Mouse (Mus musculus) heart, embryonic 13.5 days (tissue): ENCODE results near the gene Rxfp1. TPM values are rescaled to one million over a fixed set of nuclear protein-coding genes. Genes with fewer than 3 reads are reported as not detected.
"Not testable (repeated sequence)": the region's sequence is repeated elsewhere in the genome, so short reads cannot be mapped to it uniquely, and the experiment has no call there.

ENCODE experiments used
- ATAC-seq: fragments of 200-750 bp; cut with Nextera tagmentation; 2 replicates; pipeline ENCODE4 v1.8.0; 2017; ENCODE audit warnings: moderate TSS enrichment; ENCODE audit not compliant: insufficient number of reproducible peaks, low FRiP score, low TSS enrichment; ENCODE audit errors: extremely low read depth
- H3K27ac ChIP-seq: fragments of 300-500 bp; sonication (generic); replicated peaks from 2 replicates; pipeline ENCODE4 v1.5.1; 2015; ENCODE audit warnings: moderate library complexity, mild to moderate bottlenecking, inconsistent platforms
- H3K27me3 ChIP-seq: fragments of 300-500 bp; sonication (generic); replicated peaks from 2 replicates; pipeline ENCODE4 v1.6.1; 2015; ENCODE audit warnings: mild to moderate bottlenecking, inconsistent platforms
- H3K36me3 ChIP-seq: fragments of 300-500 bp; sonication (generic); 2 replicates; pipeline ENCODE4 v1.6.1; 2015; ENCODE audit warnings: mild to moderate bottlenecking, inconsistent platforms
- H3K4me1 ChIP-seq: fragments of 300-500 bp; sonication (generic); 2 replicates; pipeline ENCODE4 v1.6.1; 2015; ENCODE audit warnings: inconsistent platforms
- H3K4me2 ChIP-seq: fragments of 300-500 bp; sonication (generic); 2 replicates; pipeline ENCODE4 v1.6.1; 2015; ENCODE audit warnings: inconsistent platforms, mild to moderate bottlenecking, moderate library complexity
- H3K4me3 ChIP-seq: fragments of 300-500 bp; sonication (generic); 2 replicates; pipeline ENCODE4 v1.5.1; 2015; ENCODE audit warnings: moderate library complexity, mild to moderate bottlenecking, inconsistent platforms
- H3K9ac ChIP-seq: fragments of 300-500 bp; sonication (generic); 2 replicates; pipeline ENCODE4 v1.6.1; 2015; ENCODE audit warnings: inconsistent platforms, mild to moderate bottlenecking, moderate library complexity
- H3K9me3 ChIP-seq: fragments of 300-500 bp; sonication (generic); 2 replicates; pipeline ENCODE4 v1.6.1; 2016; ENCODE audit warnings: inconsistent platforms
- WGBS: fragments of 180-500 bp; shearing (Covaris S2); methylation state at CpG from one replicate; pipeline ENCODE4 v1.1.7; 2015; ENCODE audit warnings: mixed read lengths; 5-methylcytosine and 5-hydroxymethylcytosine counted together
- polyA plus RNA-seq: library from polyadenylated mRNA; unstranded; fragments of >200 nt; fragmentation: Nextera tagmentation; extraction: Ambion mirVana; gene quantifications from 2 replicates; pipeline ENCODE4 v1.2.1, GENCODE M21; 2015

Rxfp1 gene
- polyA plus RNA-seq, 1 experiment from 2014 or later: 6.6 TPM

DNA sequence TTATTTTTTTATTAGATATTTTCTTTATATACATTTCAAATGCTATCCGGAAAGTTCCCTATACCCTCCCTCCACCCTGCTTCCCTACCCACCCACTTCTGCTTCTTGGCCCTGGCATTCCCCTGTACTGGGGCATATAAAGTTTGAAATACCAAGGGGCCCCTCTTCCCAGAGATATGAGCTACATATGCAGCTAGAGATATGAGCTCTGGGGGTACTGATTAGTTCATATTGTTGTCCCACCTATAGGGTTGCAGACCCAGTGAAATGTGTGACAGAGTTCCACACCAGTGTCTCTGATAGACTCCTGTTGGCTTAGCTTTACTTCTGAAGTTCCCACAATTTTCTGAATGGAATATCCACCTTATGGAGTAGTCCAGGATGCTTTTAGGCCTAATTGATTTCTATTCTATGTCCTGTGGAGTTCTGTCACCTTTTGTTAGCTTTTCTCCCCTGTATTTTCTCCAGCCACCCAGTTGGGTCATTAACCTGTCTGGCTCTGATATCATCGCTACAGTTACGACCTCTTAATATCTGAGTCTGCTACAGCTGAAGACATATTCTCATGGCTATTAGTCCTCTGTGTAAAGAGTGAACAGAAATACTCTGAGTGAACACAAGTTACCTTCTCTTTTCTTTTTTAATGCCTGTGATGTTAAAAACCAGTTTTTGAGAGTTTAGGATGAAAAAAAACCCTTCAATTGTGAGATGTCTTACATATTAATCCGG is 16.8 kb downstream of the Rxfp1 start:
- Histone ChIP-seq H3K9ac (no peak overlapping the region), H3K27ac (no peak overlapping the region), H3K4me3 (no peak overlapping the region), H3K9me3 (no peaks in the 10 kb centered on the region), H3K36me3 (no peaks in the 10 kb centered on the region), H3K4me2 (no peak overlapping the region), H3K27me3 (no peaks in the 10 kb centered on the region), H3K4me1 (no peaks in the 10 kb centered on the region; the same call in 1 of the 2 replicates)
- ATAC-seq: no peak
- 75% methylated on average over 4 of the region's 4 CpGs for WGBS

DNA sequence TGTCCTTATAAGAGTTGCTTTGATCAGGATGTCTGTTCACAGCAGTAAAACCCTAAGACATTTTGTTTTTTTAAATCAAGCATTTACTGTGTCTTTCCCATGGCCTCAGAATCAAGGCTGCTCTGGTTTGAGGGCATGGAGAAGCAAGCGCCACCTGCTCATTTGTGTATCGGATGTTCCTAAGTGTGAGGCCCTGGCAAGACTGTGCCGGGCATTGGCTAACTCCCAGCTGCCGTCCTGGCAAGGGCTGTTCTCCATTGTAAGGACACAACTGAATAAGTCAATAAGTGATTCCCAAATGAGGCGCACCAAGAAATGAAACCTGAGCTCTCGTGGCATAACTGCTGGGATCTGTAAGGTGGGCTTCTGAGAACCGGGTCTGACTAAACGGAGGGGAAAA is 31.2 kb downstream of the Rxfp1 start:
- Histone ChIP-seq H3K9ac (no peak overlapping the region), H3K4me3 (no peak overlapping the region), H3K4me2 (no peak overlapping the region), H3K27ac (no peak overlapping the region), H3K36me3 (peaks cover 3% of the 10 kb centered on the region; the same call in 1 of the 2 replicates), H3K4me1 (0 out of 2 replicates have a peak, but pooled peaks cover 5% of the 10 kb centered on the region), H3K27me3 (no peaks in the 10 kb centered on the region), H3K9me3 (0 out of 2 replicates have a peak, but pooled peaks cover 2% of the 10 kb centered on the region)
- no peak for ATAC-seq
- 85% methylated on average over 8 of the region's 8 CpGs for WGBS

DNA sequence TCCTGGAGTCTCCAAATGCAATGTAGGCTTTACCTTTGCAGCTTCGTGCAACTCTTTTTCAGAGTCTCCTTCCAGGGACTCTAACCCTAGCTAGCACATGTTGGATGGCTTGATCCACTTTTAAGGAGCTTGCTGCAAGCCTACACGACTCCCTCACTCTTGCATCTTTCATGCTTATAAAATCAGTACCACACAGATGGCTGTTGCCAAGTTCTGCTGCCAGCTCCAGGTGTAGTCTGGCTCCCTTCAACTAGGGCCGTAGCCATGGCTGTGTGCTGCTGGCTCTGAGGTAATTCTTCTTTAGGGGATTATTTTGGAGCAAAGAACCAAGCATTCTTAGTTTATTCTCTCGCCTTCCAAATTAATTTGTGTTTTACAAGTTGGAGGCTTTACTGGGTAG is 34.5 kb downstream of the Rxfp1 start:
- Histone ChIP-seq H3K27me3 (no peaks in the 10 kb centered on the region), H3K4me3 (no peak overlapping the region), H3K9ac (no peak overlapping the region), H3K27ac (no peak overlapping the region), H3K4me1 (peaks cover 11% of the 10 kb centered on the region; the same call in 1 of the 2 replicates), H3K9me3 (no peaks in the 10 kb centered on the region), H3K36me3 (peaks cover 3% of the 10 kb centered on the region; the same call in 1 of the 2 replicates), H3K4me2 (no peak overlapping the region)
- no peak for ATAC-seq
- 80% methylated on average over 4 of the region's 4 CpGs for WGBS

DNA sequence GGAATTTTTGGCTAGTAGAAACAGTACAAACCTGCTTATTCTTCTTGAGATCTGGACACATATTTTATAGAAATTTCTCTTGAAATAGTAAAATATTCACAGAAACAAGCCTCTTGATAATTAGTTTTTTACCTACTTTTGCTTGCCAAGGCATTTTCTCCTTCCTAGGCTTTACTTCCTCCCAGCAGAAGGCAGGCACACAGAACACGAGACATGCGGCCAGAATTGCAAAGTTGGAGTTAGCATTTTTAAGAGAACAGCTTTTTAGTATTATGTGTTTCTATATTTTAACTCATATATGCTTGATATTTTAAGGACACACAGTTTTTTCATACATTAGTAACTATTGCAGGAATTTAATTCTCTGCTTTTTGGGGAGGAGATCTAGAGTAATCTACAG is 45.7 kb downstream of the Rxfp1 start:
- H3K36me3 ChIP-seq: no peaks in the 10 kb centered on the region
- no peak overlapping the region for H3K27ac ChIP-seq
- H3K4me1 ChIP-seq: peaks cover 14% of the 10 kb centered on the region
- ATAC-seq: no peak
- no peaks in the 10 kb centered on the region for H3K9me3 ChIP-seq
- H3K27me3 ChIP-seq: no peaks in the 10 kb centered on the region
- H3K9ac ChIP-seq: no peak overlapping the region
- H3K4me3 ChIP-seq: no peak overlapping the region
- H3K4me2 ChIP-seq: no peak overlapping the region
- WGBS: 80% methylated on average over 2 of the region's 2 CpGs

DNA sequence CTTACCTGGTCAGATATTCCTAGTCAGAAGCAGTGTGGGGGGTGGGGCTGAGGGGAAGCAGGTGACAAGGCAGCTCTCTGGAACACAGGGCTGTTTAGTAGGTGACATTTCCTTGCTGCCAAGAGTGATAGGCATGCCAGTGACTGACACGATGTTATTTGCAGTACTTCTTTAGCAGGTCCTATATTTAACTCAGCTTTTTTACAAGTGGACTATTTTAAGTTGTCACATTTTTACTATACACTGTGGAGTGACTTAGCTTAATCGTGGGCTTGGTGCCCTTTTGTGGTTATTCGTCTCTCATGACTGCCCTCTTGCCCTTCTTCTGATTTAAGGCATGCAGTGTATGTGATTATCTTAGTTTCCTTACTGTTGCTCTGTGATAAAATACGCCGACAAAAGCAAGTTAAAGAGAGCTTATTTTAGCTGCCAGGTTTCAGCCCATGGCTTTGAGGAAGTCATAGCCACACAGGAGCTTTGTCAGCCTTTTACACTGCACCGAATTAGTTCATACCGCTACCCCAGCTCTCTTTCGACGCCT is 47.5 kb downstream of the Rxfp1 start:
- H3K27me3 ChIP-seq: no peaks in the 10 kb centered on the region
- H3K4me3 ChIP-seq: no peak overlapping the region
- H3K36me3 ChIP-seq: no peaks in the 10 kb centered on the region
- peak overlapping the region; percentile 95 for H3K27ac ChIP-seq
- 33% methylated on average over 9 of the region's 9 CpGs for WGBS
- peaks cover 14% of the 10 kb centered on the region for H3K4me1 ChIP-seq
- no peaks in the 10 kb centered on the region for H3K9me3 ChIP-seq
- H3K9ac ChIP-seq: 0 out of 2 replicates have a peak overlapping the region, but pooled peaks have one; percentile 10
- H3K4me2 ChIP-seq: no peak overlapping the region
- ATAC-seq: peak; percentile 86

DNA sequence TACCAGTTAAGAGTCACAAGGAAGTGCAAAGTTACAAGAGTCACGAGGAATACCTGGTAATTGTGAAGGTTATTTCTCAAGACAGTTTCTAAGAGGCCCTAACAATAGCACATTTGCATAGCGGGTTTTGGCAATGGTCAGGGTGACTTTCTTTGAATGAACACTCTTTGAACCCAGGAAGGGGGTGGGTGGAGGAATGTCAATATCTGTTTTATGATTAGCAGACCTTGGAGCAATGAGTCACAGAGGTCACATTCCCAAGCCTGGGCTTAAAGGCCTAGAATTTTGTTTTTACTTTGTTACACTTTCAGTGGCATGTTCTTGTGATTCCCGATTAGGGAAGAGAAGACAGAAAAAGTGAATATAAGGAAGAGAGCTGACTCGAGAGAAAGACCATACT is 49.6 kb downstream of the Rxfp1 start:
- H3K9ac ChIP-seq, H3K9me3 ChIP-seq, H3K27me3 ChIP-seq, H3K27ac ChIP-seq, H3K4me2 ChIP-seq, ATAC-seq, H3K4me3 ChIP-seq, H3K36me3 ChIP-seq: not testable (repeated sequence)
- peaks cover 23% of the 10 kb centered on the region for H3K4me1 ChIP-seq
- WGBS: 78% methylated on average over 4 of the region's 4 CpGs

DNA sequence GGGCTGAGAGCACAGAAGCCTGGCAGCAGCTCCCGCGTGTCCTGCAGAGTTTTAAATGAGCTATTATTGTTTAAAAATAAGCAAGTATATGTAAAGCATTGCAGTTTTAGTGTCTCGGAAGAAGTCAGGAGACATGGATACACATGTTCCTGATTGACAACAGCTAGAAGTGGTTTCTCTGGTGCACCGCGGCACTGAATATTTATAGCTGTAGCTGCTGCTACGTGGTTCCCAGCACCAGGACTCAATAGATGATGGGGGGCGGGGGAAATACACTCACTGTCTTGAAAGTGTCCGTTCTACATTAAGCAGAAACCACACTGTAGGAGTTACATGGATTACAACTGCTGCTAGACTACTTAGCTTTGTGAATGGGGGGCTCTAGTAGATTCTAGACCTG is 54.2 kb downstream of the Rxfp1 start:
- no peaks in the 10 kb centered on the region for H3K9me3 ChIP-seq
- no peak overlapping the region for H3K4me3 ChIP-seq
- peak overlapping the region; percentile 24 for H3K4me2 ChIP-seq
- H3K27ac ChIP-seq: peak overlapping the region; percentile 75
- H3K27me3 ChIP-seq: no peaks in the 10 kb centered on the region
- ATAC-seq: no peak
- H3K4me1 ChIP-seq: peaks cover 20% of the 10 kb centered on the region
- 50% methylated on average over 8 of the region's 8 CpGs for WGBS
- no peaks in the 10 kb centered on the region for H3K36me3 ChIP-seq
- peak overlapping the region; percentile 37; the same call in 1 of the 2 replicates for H3K9ac ChIP-seq

DNA sequence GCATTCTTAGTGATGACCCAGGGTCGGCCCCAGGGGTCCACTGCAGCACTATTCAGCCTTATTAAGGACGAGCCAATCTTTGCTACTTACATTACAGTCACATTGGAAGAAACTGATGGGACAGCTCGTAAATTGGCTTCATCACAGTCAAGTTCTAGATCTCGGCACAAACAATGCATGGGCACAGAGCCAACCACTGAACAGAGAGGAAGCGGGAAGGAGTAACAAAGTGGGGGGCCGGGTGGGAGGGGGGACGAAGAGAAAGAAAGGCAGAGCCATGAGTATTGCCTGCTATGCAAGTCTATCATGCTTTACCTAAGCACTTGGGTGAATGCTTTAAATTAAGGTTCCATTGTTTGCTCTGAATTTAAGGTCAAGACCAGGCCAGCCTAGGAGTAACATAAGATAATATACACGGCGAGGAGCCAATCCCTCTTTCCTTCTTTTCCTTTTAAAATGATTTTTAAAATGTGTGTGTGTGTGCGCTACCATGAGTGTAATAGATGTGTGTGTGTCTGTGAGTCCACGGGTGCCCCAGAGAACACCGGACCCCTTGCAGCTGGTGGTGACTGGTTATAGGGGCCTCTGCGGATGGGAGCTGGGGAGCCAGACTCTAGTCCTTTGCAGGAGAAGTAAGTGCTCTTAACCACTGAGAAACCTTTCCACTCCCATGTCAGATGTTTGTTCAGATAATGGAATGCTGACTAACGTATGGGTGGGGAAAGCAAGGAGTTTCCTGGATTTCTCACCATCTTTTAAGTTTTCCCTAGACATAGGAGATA is 55.1 kb downstream of the Rxfp1 start:
- Histone ChIP-seq H3K4me3 (no peak overlapping the region), H3K27me3 (no peaks in the 10 kb centered on the region), H3K36me3 (no peaks in the 10 kb centered on the region), H3K9me3 (no peaks in the 10 kb centered on the region), H3K9ac (no peak overlapping the region), H3K27ac (0 out of 2 replicates have a peak overlapping the region, but pooled peaks have one; percentile 8), H3K4me1 (peaks cover 20% of the 10 kb centered on the region), H3K4me2 (no peak overlapping the region)
- no peak for ATAC-seq
- WGBS: 67% methylated on average over 14 of the region's 14 CpGs

DNA sequence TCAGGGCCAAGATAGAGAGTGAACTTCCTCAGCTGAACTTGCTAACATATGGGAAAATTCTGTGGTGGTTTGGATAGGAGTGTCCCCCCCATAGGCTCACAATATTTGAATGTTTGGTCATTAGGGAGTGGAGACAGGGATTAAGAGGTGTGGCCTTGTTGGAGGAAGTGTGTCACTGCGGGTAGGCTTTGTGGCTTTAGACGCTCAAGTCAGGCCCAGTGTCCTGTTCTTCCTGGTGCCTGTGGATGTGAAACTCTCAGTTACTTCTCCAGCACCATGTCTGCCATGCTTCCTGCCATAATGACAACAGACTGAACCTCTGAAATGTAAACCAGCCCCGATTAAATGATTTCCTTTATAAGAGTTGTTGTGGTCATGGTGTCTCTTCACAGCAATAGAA is 61.3 kb downstream of the Rxfp1 start:
- no peak for ATAC-seq
- H3K4me3 ChIP-seq: no peak overlapping the region
- no peaks in the 10 kb centered on the region for H3K4me1 ChIP-seq
- 88% methylated on average over 3 of the region's 3 CpGs for WGBS
- H3K9me3 ChIP-seq: no peaks in the 10 kb centered on the region
- H3K4me2 ChIP-seq: no peak overlapping the region
- H3K36me3 ChIP-seq: no peaks in the 10 kb centered on the region
- no peak overlapping the region for H3K27ac ChIP-seq
- no peaks in the 10 kb centered on the region for H3K27me3 ChIP-seq
- H3K9ac ChIP-seq: no peak overlapping the region

DNA sequence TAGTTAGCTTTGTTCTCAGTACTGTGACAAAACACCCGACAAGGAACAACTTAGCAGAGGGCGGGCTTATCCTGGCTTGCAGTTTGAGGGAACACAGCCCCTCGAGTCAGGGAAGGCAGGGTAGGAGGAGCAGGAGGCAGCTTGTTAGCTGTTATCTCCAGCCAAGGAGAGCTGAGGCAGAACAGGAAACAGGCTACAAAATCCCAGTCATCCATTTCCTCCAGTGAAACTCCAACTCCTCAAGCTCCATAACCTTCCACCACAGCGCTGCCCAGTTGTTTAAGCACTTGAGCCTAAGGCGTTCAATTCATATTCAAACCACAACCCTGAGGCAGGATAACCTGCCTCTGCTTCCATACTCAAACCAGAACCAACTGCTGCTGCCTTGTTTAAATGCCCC is 63.0 kb downstream of the Rxfp1 start:
- Histone ChIP-seq H3K27ac (no peak overlapping the region), H3K4me3 (no peak overlapping the region), H3K4me2 (no peak overlapping the region), H3K9ac (no peak overlapping the region), H3K27me3 (no peaks in the 10 kb centered on the region), H3K36me3 (no peaks in the 10 kb centered on the region), H3K4me1 (no peaks in the 10 kb centered on the region), H3K9me3 (no peaks in the 10 kb centered on the region)
- WGBS: 73% methylated on average over 5 of the region's 5 CpGs
- ATAC-seq: no peak

DNA sequence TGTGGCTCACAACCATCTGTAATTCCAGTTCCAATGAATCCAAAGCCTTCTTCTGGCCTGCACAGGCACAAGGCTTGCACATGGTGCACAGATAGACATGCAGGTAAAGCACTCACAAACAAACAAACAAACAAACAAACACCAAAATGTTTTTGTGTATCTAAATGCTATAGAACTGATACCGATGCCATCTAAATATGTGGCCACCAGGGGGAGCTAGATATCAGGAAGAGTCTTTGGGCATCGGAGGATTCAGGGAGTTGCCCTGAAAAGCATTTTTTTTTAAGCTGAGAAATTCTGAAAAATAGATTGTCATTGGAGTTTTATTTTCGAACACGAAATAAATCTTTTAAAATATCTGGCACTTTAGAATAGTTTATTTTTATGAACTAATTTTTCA is 64.6 kb downstream of the Rxfp1 start:
- H3K4me1 ChIP-seq: no peaks in the 10 kb centered on the region
- WGBS: 9% methylated on average over 4 of the region's 4 CpGs

More for the DNA sequence above, 64.6 kb downstream of the Rxfp1 start:
- Histone ChIP-seq H3K27me3 (no peaks in the 10 kb centered on the region), H3K27ac (no peak overlapping the region), H3K36me3 (no peaks in the 10 kb centered on the region), H3K9me3 (no peaks in the 10 kb centered on the region), H3K4me2 (no peak overlapping the region), H3K4me3 (no peak overlapping the region), H3K9ac (no peak overlapping the region)
- no peak for ATAC-seq
